Mouse (Mus musculus) common myeloid progenitor, adult 5-6 weeks (primary cell): ENCODE results near the gene Gm37240. TPM values are rescaled to one million over a fixed set of nuclear protein-coding genes. Genes with fewer than 3 reads are reported as not detected.

Experiments
- ATAC-seq: replicated peaks from 2 replicates; pipeline ENCODE4 v1.8.0; 2016; ENCODE audit warnings: low read depth, mild to moderate bottlenecking, moderate TSS enrichment, inconsistent platforms; ENCODE audit not compliant: poor library complexity, severe bottlenecking
- total RNA-seq: library from RNA; stranded (forward); fragments of 200-1000, 187-1606 nt; gene quantifications from 2 replicates; pipeline ENCODE4 v1.2.3, GENCODE M21; 2017

Gene Gm37240
- total RNA-seq, 1 experiment from 2014 or later, result not detected

GRCm38 (mm10) chr3:85652727-85653665, 234.3 kb downstream of the Gm37240 start:
- ATAC-seq, result no peak

- no peak for ATAC-seq
Measured at GRCm38 (mm10) chr3:85649176-85649575, 238.1 kb downstream of the Gm37240 start.

GRCm38 (mm10) chr3:85645517-85646004, 241.8 kb downstream of the Gm37240 start:
- ATAC-seq, result no peak

GRCm38 (mm10) chr3:85644814-85645213, 242.5 kb downstream of the Gm37240 start:
- ATAC-seq, result no peak

GRCm38 (mm10) chr3:85641751-85642150, 245.6 kb downstream of the Gm37240 start:
- no peak for ATAC-seq

- ATAC-seq, result no peak
Measured at GRCm38 (mm10) chr3:85636716-85637447, 250.4 kb downstream of the Gm37240 start.

GRCm38 (mm10) chr3:85635591-85635990, 251.7 kb downstream of the Gm37240 start:
- no peak for ATAC-seq

- ATAC-seq, result no peak
Measured at GRCm38 (mm10) chr3:85635126-85635419, 252.2 kb downstream of the Gm37240 start.

- no peak for ATAC-seq
Measured at GRCm38 (mm10) chr3:85634389-85635125, 252.8 kb downstream of the Gm37240 start.

- no peak for ATAC-seq
Measured at GRCm38 (mm10) chr3:85633733-85634132, 253.6 kb downstream of the Gm37240 start.

GRCm38 (mm10) chr3:85629895-85630510, 257.3 kb downstream of the Gm37240 start:
- ATAC-seq, result no peak

GRCm38 (mm10) chr3:85619751-85620150, 267.6 kb downstream of the Gm37240 start:
- no peak for ATAC-seq

GRCm38 (mm10) chr3:85619345-85619744, 268.0 kb downstream of the Gm37240 start:
- no peak for ATAC-seq

GRCm38 (mm10) chr3:85618885-85619284, 268.4 kb downstream of the Gm37240 start:
- ATAC-seq, result no peak

GRCm38 (mm10) chr3:85616389-85616788, 270.9 kb downstream of the Gm37240 start:
- ATAC-seq, result no peak

GRCm38 (mm10) chr3:85607753-85608152, 279.6 kb downstream of the Gm37240 start:
- ATAC-seq, result no peak

GRCm38 (mm10) chr3:85606912-85607311, 280.4 kb downstream of the Gm37240 start:
- no peak for ATAC-seq

GRCm38 (mm10) chr3:85603811-85604210, 283.5 kb downstream of the Gm37240 start:
- ATAC-seq, result no peak

GRCm38 (mm10) chr3:85601841-85602305, 285.4 kb downstream of the Gm37240 start:
- no peak for ATAC-seq

GRCm38 (mm10) chr3:85599526-85599925, 287.8 kb downstream of the Gm37240 start:
- no peak for ATAC-seq
